Mouse (Mus musculus) megakaryocyte, embryonic 14.5 days (primary cell): ENCODE results near the gene Ddah2.

Experiments used
- FLI1 ChIP-seq: IDR thresholded peaks from 2 replicates; pipeline ENCODE4 v1.6.1; 2012; ENCODE audit warnings: low read length, inconsistent platforms, mixed read lengths
- GATA1 ChIP-seq: IDR thresholded peaks from 3 replicates; pipeline ENCODE4 v1.6.1; 2012; ENCODE audit warnings: mixed read lengths, low read length, inconsistent platforms, borderline replicate concordance

DNA sequence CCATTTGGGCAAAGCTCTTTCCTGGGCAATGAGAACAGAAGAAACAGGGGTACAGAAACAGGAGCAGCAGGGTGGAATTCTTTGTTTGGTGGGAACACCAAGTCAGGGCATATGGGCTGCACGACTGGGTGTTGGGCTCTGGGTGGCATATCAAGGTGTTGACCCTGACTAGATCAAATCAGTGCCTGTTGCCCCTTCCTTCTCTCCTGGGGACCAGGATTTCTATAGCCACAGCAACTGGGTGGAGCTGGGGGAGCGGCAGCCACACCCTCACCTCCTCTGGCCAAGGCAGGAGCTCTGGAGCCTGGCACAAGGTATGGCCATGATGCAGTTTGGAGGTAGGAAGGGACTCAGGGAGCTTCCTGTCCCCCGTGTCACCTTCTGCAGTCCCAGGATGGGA lies 40.7 kb upstream of the Ddah2 start:
- TF ChIP-seq GATA1 (no peak), FLI1 (no peak)
